Mouse (Mus musculus): ENCODE data around the gene Klrg2. TPM values are rescaled to one million over a fixed set of nuclear protein-coding genes. Genes with fewer than 3 reads are reported as not detected.
"Not testable (repeated sequence)": the region's sequence is repeated elsewhere in the genome, so short reads cannot be mapped to it uniquely, and the experiment has no call there.

The Klrg2 gene
- polyA plus RNA-seq (2015; fragmentation: Nextera tagmentation; extraction: Ambion mirVana), result 0.05 and 0.14 TPM in 2 replicates

DNA sequence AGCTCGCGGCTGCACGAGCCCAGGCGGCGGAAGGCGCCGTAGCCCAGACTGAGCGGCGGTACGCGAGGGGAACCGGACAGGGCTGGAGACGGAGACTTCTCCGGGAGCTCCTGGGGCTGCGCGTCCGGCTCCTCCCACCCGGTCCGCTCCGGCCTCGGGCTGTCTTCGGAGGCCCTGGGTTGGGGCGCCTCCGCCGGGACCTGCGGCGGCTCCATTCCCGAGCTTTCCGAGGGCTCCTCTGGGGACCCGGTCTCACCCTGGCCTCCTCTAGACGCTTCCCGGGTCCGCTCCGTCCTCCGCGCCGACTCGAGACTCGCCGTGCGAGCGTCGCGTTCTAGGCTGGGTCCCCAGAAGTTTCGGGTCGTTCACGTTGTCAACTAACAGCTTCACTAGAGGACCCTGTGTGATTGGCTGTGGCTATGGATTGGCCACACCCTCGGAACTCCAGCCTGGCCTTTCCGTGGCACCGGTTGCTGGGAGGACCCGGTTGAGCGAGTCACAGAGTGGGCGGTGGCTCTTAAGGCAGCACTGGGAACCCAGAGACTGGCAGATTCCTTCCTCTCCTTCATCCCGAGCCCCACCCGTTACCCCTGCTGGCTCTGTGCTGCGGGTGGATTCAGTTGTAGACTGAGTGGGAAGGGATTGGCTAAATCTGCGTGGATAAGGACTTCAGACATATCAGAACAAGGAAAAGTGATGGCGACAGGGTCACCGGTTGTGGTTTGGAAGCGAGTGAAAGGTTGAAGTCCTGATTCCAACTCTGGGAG is at the start of gene Klrg2:
Klrg2 (minus strand) TSS at position 391 of the 767 bp plus-strand sequence.
- ATAC-seq (ENCODE audit: low FRiP score), result peak; percentile 83
- H3K9ac ChIP-seq, result peak within 1 kb of the TSS; percentile 68
- H3K27ac ChIP-seq, result no peak within 1 kb of the TSS
- H3K36me3 ChIP-seq, result no peaks in the 10 kb centered on the region
- peak within 1 kb of the TSS; percentile 97 for H3K4me2 ChIP-seq
- no peaks in the 10 kb centered on the region for H3K9me3 ChIP-seq
- H3K4me1 ChIP-seq (replicated peaks), result peaks cover 27% of the 10 kb centered on the region
- peaks cover 79% of the 10 kb centered on the region for H3K27me3 ChIP-seq
- WGBS, result 2% methylated on average over 59 of the region's 60 CpGs
- peak within 1 kb of the TSS; percentile 59 for H3K4me3 ChIP-seq

- Histone ChIP-seq H3K4me2 (no peak overlapping the region), H3K9ac (no peak overlapping the region), H3K9me3 (no peaks in the 10 kb centered on the region), H3K36me3 (peaks cover 4% of the 10 kb centered on the region; the same call in 1 of the 2 replicates), H3K4me1 (replicated peaks) (no peaks in the 10 kb centered on the region), H3K27me3 (no peaks in the 10 kb centered on the region), H3K4me3 (no peak overlapping the region), H3K27ac (no peak overlapping the region)
- no peak for ATAC-seq (ENCODE audit: low FRiP score)
- 77% methylated on average over 2 of the region's 2 CpGs for WGBS
These were observed 45.5 kb upstream of the Klrg2 start for GRCm38 (mm10) chr6:38682532-38682931.

GRCm38 (mm10) chr6:38677629-38678028 is 40.6 kb upstream of the Klrg2 start:
- Histone ChIP-seq H3K4me2 (no peak overlapping the region), H3K36me3 (peaks cover 8% of the 10 kb centered on the region), H3K9ac (no peak overlapping the region), H3K4me1 (replicated peaks) (no peaks in the 10 kb centered on the region), H3K27me3 (no peaks in the 10 kb centered on the region), H3K4me3 (no peak overlapping the region), H3K27ac (no peak overlapping the region), H3K9me3 (no peaks in the 10 kb centered on the region)
- no peak for ATAC-seq (ENCODE audit: low FRiP score)
- WGBS, result 73% methylated on average over 9 of the region's 9 CpGs

GRCm38 (mm10) chr6:38676723-38677122 is 39.7 kb upstream of the Klrg2 start:
- no peak overlapping the region for H3K27ac ChIP-seq
- H3K4me2 ChIP-seq, result no peak overlapping the region
- H3K4me3 ChIP-seq, result no peak overlapping the region
- no peaks in the 10 kb centered on the region for H3K9me3 ChIP-seq
- peaks cover 8% of the 10 kb centered on the region for H3K36me3 ChIP-seq
- H3K27me3 ChIP-seq, result no peaks in the 10 kb centered on the region
- WGBS, result 87% methylated on average over 14 of the region's 14 CpGs
- ATAC-seq (ENCODE audit: low FRiP score), result no peak
- H3K4me1 ChIP-seq (replicated peaks), result no peaks in the 10 kb centered on the region
- no peak overlapping the region for H3K9ac ChIP-seq

GRCm38 (mm10) chr6:38676217-38676616 is 39.2 kb upstream of the Klrg2 start:
- Histone ChIP-seq H3K27ac (no peak overlapping the region), H3K9ac (no peak overlapping the region), H3K9me3 (no peaks in the 10 kb centered on the region), H3K4me3 (no peak overlapping the region), H3K4me2 (no peak overlapping the region), H3K4me1 (replicated peaks) (no peaks in the 10 kb centered on the region), H3K27me3 (no peaks in the 10 kb centered on the region), H3K36me3 (peaks cover 8% of the 10 kb centered on the region)
- WGBS, result 92% methylated on average over 6 of the region's 6 CpGs
- no peak for ATAC-seq (ENCODE audit: low FRiP score)

DNA sequence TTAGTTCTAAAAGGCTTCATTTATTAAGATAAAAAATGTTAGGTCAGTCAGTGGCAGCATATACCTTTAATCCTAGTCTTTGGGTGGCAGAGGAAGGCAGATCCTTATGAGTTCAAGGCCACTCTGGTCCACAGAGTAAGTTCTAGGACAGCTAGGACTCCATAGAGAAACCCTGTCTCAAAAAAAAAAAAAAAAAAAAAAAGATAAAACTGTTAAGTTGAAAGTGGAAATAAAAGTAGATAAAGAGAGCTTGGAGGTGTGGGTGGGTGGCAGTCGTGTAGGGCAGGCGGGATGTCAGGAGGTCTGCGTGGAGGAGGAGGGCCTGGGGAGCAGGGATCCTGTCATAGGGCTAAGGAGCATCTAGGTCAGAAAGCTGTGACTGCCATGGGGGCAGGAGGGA is 35.0 kb upstream of the Klrg2 start:
- no peaks in the 10 kb centered on the region for H3K4me1 ChIP-seq (replicated peaks)
- H3K27ac ChIP-seq, result no peak overlapping the region
- no peak overlapping the region for H3K9ac ChIP-seq
- ATAC-seq (ENCODE audit: low FRiP score), result no peak
- H3K4me3 ChIP-seq, result no peak overlapping the region
- H3K4me2 ChIP-seq, result no peak overlapping the region
- WGBS, result 92% methylated on average over 3 of the region's 3 CpGs
- H3K27me3 ChIP-seq, result 0 out of 2 replicates have a peak, but pooled peaks cover 4% of the 10 kb centered on the region
- no peaks in the 10 kb centered on the region for H3K9me3 ChIP-seq
- 0 out of 2 replicates have a peak, but pooled peaks cover 4% of the 10 kb centered on the region for H3K36me3 ChIP-seq

GRCm38 (mm10) chr6:38671270-38671669 is 34.2 kb upstream of the Klrg2 start:
- H3K9ac ChIP-seq, result no peak overlapping the region
- no peak overlapping the region for H3K4me3 ChIP-seq
- no peak overlapping the region for H3K27ac ChIP-seq
- no peaks in the 10 kb centered on the region for H3K36me3 ChIP-seq
- ATAC-seq (ENCODE audit: low FRiP score), result no peak
- WGBS, result 75% methylated on average over 7 of the region's 7 CpGs
- no peak overlapping the region for H3K4me2 ChIP-seq
- no peaks in the 10 kb centered on the region for H3K9me3 ChIP-seq
- H3K27me3 ChIP-seq, result 0 out of 2 replicates have a peak, but pooled peaks cover 4% of the 10 kb centered on the region
- H3K4me1 ChIP-seq (replicated peaks), result no peaks in the 10 kb centered on the region

DNA sequence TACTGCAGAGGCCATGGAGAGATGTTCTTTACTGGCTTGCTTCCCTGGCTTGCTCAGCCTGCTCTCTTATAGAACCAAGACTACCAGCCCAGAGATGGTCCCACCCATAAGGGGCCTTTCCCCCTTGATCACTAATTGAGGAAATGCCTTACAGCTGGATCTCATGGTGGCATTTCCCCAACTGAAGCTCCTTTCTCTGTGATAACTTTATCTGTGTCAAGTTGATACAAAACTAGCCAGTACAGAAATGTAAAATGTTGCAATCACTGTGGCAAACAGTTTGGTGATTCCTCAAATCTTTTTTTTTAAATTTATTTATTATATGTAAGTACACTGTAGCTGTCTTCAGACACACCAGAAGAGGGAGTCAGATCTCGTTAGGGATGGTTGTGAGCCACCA is 33.4 kb upstream of the Klrg2 start:
- not testable (repeated sequence) for H3K27me3 ChIP-seq; H3K9ac ChIP-seq; H3K4me2 ChIP-seq; H3K27ac ChIP-seq; H3K36me3 ChIP-seq; H3K9me3 ChIP-seq; H3K4me3 ChIP-seq; H3K4me1 ChIP-seq (replicated peaks); ATAC-seq (ENCODE audit: low FRiP score)
- WGBS, result 69% methylated on average over 1 of the region's 1 CpGs

GRCm38 (mm10) chr6:38669580-38669979 is 32.5 kb upstream of the Klrg2 start:
- no peak overlapping the region for H3K4me3 ChIP-seq
- no peaks in the 10 kb centered on the region for H3K4me1 ChIP-seq (replicated peaks)
- no peak overlapping the region for H3K27ac ChIP-seq
- WGBS, result 67% methylated on average over 6 of the region's 6 CpGs
- no peaks in the 10 kb centered on the region for H3K9me3 ChIP-seq
- H3K36me3 ChIP-seq, result no peaks in the 10 kb centered on the region
- no peak overlapping the region for H3K4me2 ChIP-seq
- no peak for ATAC-seq (ENCODE audit: low FRiP score)
- H3K27me3 ChIP-seq, result peaks cover 13% of the 10 kb centered on the region
- H3K9ac ChIP-seq, result no peak overlapping the region

DNA sequence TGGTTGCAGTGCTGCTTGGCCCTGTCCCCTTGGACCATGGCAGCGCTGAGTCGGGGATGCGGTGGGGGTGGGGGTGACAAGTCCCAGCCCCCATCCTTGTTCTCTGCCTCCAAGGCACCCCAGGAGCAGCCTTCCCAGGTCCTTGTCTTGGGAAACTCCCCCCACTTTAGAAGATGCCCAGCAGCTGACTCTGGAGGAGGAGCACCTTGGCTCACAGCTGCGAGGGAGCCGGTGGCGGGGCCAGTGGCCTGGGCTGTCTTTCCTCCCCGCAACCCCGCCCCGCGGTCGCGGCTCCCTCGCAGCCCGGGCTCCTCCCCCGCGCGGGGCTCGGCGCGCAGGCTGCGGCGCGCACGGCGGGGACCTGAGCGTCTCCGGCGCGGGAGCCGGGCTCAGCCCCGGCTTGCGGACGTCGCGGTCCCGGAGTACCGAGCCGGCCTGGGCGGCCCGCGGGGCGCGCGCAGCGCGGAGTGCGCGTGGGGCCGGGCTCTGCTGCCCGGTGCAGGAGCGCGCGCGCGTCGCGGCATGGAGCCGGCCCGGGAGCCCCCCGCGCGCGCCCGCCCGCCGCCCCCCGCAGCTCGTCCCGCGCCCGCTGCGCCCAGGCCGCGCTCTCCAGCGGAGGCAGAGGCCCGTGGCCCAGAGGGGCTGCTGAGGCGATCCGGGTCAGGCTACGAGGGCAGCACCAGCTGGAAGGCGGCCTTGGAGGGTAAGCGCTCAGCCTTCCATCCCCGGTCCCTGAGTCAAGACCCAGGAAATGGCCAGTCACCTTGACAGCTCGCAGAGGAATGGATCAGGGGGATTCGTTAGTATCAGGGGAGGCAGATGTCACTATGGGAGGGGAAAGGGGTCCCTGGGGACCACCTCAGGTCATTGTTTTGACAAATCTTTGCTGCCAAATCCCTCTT is 25.9 kb upstream of the Klrg2 start, which contains the start of gene Clec2l:
Clec2l (plus strand) TSS at position 356 of the 902 bp plus-strand sequence.
- Histone ChIP-seq H3K9ac (peak within 1 kb of the TSS; percentile 82), H3K36me3 (no peaks in the 10 kb centered on the region), H3K27ac (peak within 1 kb of the TSS; percentile 78), H3K4me2 (peak within 1 kb of the TSS; percentile 81), H3K4me3 (peak within 1 kb of the TSS; percentile 71), H3K27me3 (peaks cover 47% of the 10 kb centered on the region), H3K4me1 (replicated peaks) (peaks cover 15% of the 10 kb centered on the region), H3K9me3 (no peaks in the 10 kb centered on the region)
- peak; percentile 85 for ATAC-seq (ENCODE audit: low FRiP score)
- WGBS, result under 1% methylated on average over 77 of the region's 84 CpGs

DNA sequence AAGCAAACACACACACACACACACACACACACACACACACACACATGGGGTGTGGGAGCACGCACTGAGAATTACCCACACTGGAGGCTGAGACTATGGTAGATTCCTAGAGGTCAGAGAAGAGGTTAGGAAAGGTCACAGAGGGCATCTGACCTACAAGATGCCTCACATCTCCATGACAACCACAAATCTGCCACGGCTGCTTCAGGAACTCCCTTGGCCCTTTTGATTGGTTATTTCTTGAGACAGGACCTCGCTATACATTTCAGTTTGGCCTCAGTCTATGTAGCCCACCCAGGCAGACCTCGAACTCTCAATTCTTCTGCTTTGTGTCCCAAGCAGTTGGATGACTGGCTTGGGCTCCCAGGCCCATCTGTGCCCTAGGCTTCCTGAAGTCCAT is 24.6 kb upstream of the Klrg2 start:
- Histone ChIP-seq H3K27ac (no peak overlapping the region), H3K4me2 (no peak overlapping the region), H3K36me3 (no peaks in the 10 kb centered on the region), H3K4me3 (no peak overlapping the region), H3K9ac (no peak overlapping the region), H3K27me3 (peaks cover 44% of the 10 kb centered on the region), H3K9me3 (no peaks in the 10 kb centered on the region), H3K4me1 (replicated peaks) (peaks cover 15% of the 10 kb centered on the region)
- no peak for ATAC-seq (ENCODE audit: low FRiP score)
- WGBS, result 8% methylated on average over 4 of the region's 4 CpGs

- Histone ChIP-seq H3K4me2 (no peak overlapping the region), H3K9ac (no peak overlapping the region), H3K4me1 (replicated peaks) (no peaks in the 10 kb centered on the region), H3K4me3 (no peak overlapping the region), H3K27me3 (no peaks in the 10 kb centered on the region; the same call in 1 of the 2 replicates), H3K9me3 (no peaks in the 10 kb centered on the region), H3K27ac (no peak overlapping the region), H3K36me3 (no peaks in the 10 kb centered on the region)
- peak; percentile 76 for ATAC-seq (ENCODE audit: low FRiP score)
- WGBS, result 45% methylated on average over 14 of the region's 14 CpGs
These were observed 13.4 kb upstream of the Klrg2 start for GRCm38 (mm10) chr6:38650263-38650937.

Data from hindbrain, embryonic 13.5 days (tissue).